Mouse (Mus musculus) forebrain, embryonic 12.5 days (tissue): ENCODE measurements at regions not wholly inside any gene's neighbourhood (a gene's known extent, or its start where the extent isn't known, plus 50 kb on each side); places are given as distances from the start of the nearest gene placed in this dataset.

ENCODE experiments used
- ATAC-seq: fragments of 200-750 bp; cut with Nextera tagmentation; 2 replicates; pipeline ENCODE4 v1.8.0; 2017; ENCODE audit warnings: moderate TSS enrichment; ENCODE audit not compliant: low FRiP score
- H3K27ac ChIP-seq: fragments of 300-500 bp; sonication (generic); 2 replicates; pipeline ENCODE4 v1.5.1; 2016; ENCODE audit warnings: mild to moderate bottlenecking
- H3K27me3 ChIP-seq: fragments of 300-500 bp; sonication (generic); 2 replicates; pipeline ENCODE4 v1.6.1; 2016; ENCODE audit warnings: mild to moderate bottlenecking
- H3K36me3 ChIP-seq: fragments of 300-500 bp; sonication (generic); replicated peaks from 2 replicates; pipeline ENCODE4 v1.6.1; 2016; ENCODE audit warnings: mild to moderate bottlenecking
- H3K4me1 ChIP-seq: fragments of 300-500 bp; sonication (generic); 2 replicates; pipeline ENCODE4 v1.6.1; 2016
- H3K4me2 ChIP-seq: fragments of 300-500 bp; sonication (generic); 2 replicates; pipeline ENCODE4 v1.6.1; 2016; ENCODE audit warnings: mild to moderate bottlenecking, moderate library complexity
- H3K4me3 ChIP-seq: fragments of 300-500 bp; sonication (generic); replicated peaks from 2 replicates; pipeline ENCODE4 v1.5.1; 2016; ENCODE audit warnings: mild to moderate bottlenecking
- H3K9ac ChIP-seq: fragments of 300-500 bp; sonication (generic); 2 replicates; pipeline ENCODE4 v1.6.1; 2016; ENCODE audit warnings: mild to moderate bottlenecking
- H3K9me3 ChIP-seq: fragments of 300-500 bp; sonication (generic); 2 replicates; pipeline ENCODE4 v1.6.1; 2016
- WGBS: fragments of 180-500 bp; shearing (Covaris S2); methylation state at CpG from one replicate; pipeline ENCODE4 v1.1.7; 2016; 5-methylcytosine and 5-hydroxymethylcytosine counted together

- Histone ChIP-seq H3K4me2 (no peak overlapping the region), H3K9ac (no peak overlapping the region), H3K9me3 (no peaks in the 10 kb centered on the region), H3K27ac (no peak overlapping the region), H3K27me3 (no peaks in the 10 kb centered on the region), H3K36me3 (no peaks in the 10 kb centered on the region), H3K4me3 (no peak overlapping the region), H3K4me1 (no peaks in the 10 kb centered on the region)
- no peak for ATAC-seq
- 89% methylated on average over 10 of the region's 10 CpGs for WGBS
Measured at GRCm38 (mm10) chr16:30671584-30671983, 72.1 kb downstream of the Fam43a start.

- no peak overlapping the region for H3K4me2 ChIP-seq
- no peak for ATAC-seq
- no peaks in the 10 kb centered on the region for H3K4me1 ChIP-seq
- H3K27ac ChIP-seq: no peak overlapping the region
- no peaks in the 10 kb centered on the region for H3K27me3 ChIP-seq
- no peaks in the 10 kb centered on the region for H3K36me3 ChIP-seq
- H3K9me3 ChIP-seq: no peaks in the 10 kb centered on the region
- H3K9ac ChIP-seq: no peak overlapping the region
- WGBS: 75% methylated on average over 15 of the region's 15 CpGs
- no peak overlapping the region for H3K4me3 ChIP-seq
Measured at GRCm38 (mm10) chr16:30672776-30673550, 73.4 kb downstream of the Fam43a start.

- H3K36me3 ChIP-seq: no peaks in the 10 kb centered on the region
- H3K9me3 ChIP-seq: no peaks in the 10 kb centered on the region
- 92% methylated on average over 15 of the region's 15 CpGs for WGBS
- H3K27me3 ChIP-seq: no peaks in the 10 kb centered on the region
- no peak for ATAC-seq
- H3K9ac ChIP-seq: no peak overlapping the region
- H3K4me1 ChIP-seq: no peaks in the 10 kb centered on the region
- no peak overlapping the region for H3K4me3 ChIP-seq
- no peak overlapping the region for H3K27ac ChIP-seq
- no peak overlapping the region for H3K4me2 ChIP-seq
Measured at GRCm38 (mm10) chr16:30673662-30674061, 74.1 kb downstream of the Fam43a start.

GRCm38 (mm10) chr16:30675829-30676228 is 76.3 kb downstream of the Fam43a start:
- Histone ChIP-seq H3K4me1 (no peaks in the 10 kb centered on the region), H3K27ac (no peak overlapping the region), H3K9ac (no peak overlapping the region), H3K36me3 (no peaks in the 10 kb centered on the region), H3K27me3 (no peaks in the 10 kb centered on the region), H3K4me3 (no peak overlapping the region), H3K9me3 (no peaks in the 10 kb centered on the region), H3K4me2 (no peak overlapping the region)
- ATAC-seq: no peak
- WGBS: 66% methylated on average over 4 of the region's 4 CpGs

- Histone ChIP-seq H3K36me3 (no peaks in the 10 kb centered on the region), H3K9me3 (no peaks in the 10 kb centered on the region), H3K4me3 (no peak overlapping the region), H3K27me3 (no peaks in the 10 kb centered on the region), H3K9ac (no peak overlapping the region), H3K27ac (no peak overlapping the region), H3K4me2 (no peak overlapping the region), H3K4me1 (no peaks in the 10 kb centered on the region)
- 84% methylated on average over 4 of the region's 4 CpGs for WGBS
- no peak for ATAC-seq
Measured at GRCm38 (mm10) chr16:30677016-30677415, 77.5 kb downstream of the Fam43a start.

- no peaks in the 10 kb centered on the region for H3K27me3 ChIP-seq
- H3K27ac ChIP-seq: no peak overlapping the region
- 80% methylated on average over 7 of the region's 7 CpGs for WGBS
- H3K9ac ChIP-seq: no peak overlapping the region
- no peak for ATAC-seq
- no peak overlapping the region for H3K4me2 ChIP-seq
- no peaks in the 10 kb centered on the region for H3K36me3 ChIP-seq
- no peaks in the 10 kb centered on the region for H3K9me3 ChIP-seq
- no peaks in the 10 kb centered on the region for H3K4me1 ChIP-seq
- H3K4me3 ChIP-seq: no peak overlapping the region
Measured at GRCm38 (mm10) chr16:30677896-30678707, 78.6 kb downstream of the Fam43a start.

- H3K4me2 ChIP-seq: no peak overlapping the region
- H3K9me3 ChIP-seq: no peaks in the 10 kb centered on the region
- WGBS: 86% methylated on average over 9 of the region's 9 CpGs
- H3K4me1 ChIP-seq: no peaks in the 10 kb centered on the region
- H3K36me3 ChIP-seq: no peaks in the 10 kb centered on the region
- no peak overlapping the region for H3K4me3 ChIP-seq
- H3K9ac ChIP-seq: no peak overlapping the region
- H3K27me3 ChIP-seq: no peaks in the 10 kb centered on the region
- no peak overlapping the region for H3K27ac ChIP-seq
- ATAC-seq: no peak
Measured at GRCm38 (mm10) chr16:30678708-30679492, 79.4 kb downstream of the Fam43a start.

- WGBS: 79% methylated on average over 3 of the region's 3 CpGs
- Histone ChIP-seq H3K9me3 (no peaks in the 10 kb centered on the region), H3K4me2 (no peak overlapping the region), H3K9ac (no peak overlapping the region), H3K27ac (no peak overlapping the region), H3K27me3 (no peaks in the 10 kb centered on the region), H3K36me3 (no peaks in the 10 kb centered on the region), H3K4me3 (no peak overlapping the region), H3K4me1 (no peaks in the 10 kb centered on the region)
- no peak for ATAC-seq
Measured at GRCm38 (mm10) chr16:30679493-30679811, 79.9 kb downstream of the Fam43a start.

GRCm38 (mm10) chr16:30681421-30681820 is 81.9 kb downstream of the Fam43a start:
- Histone ChIP-seq H3K9me3 (no peaks in the 10 kb centered on the region), H3K36me3 (no peaks in the 10 kb centered on the region), H3K27me3 (no peaks in the 10 kb centered on the region), H3K4me1 (no peaks in the 10 kb centered on the region), H3K4me2 (no peak overlapping the region), H3K27ac (no peak overlapping the region), H3K9ac (no peak overlapping the region), H3K4me3 (no peak overlapping the region)
- 76% methylated on average over 4 of the region's 4 CpGs for WGBS
- no peak for ATAC-seq

GRCm38 (mm10) chr16:30683986-30684385 is 84.5 kb downstream of the Fam43a start:
- Histone ChIP-seq H3K27ac (no peak overlapping the region), H3K4me2 (no peak overlapping the region), H3K9me3 (no peaks in the 10 kb centered on the region), H3K27me3 (no peaks in the 10 kb centered on the region), H3K4me3 (no peak overlapping the region), H3K4me1 (no peaks in the 10 kb centered on the region), H3K36me3 (no peaks in the 10 kb centered on the region), H3K9ac (no peak overlapping the region)
- 94% methylated on average over 3 of the region's 3 CpGs for WGBS
- no peak for ATAC-seq

GRCm38 (mm10) chr16:30686536-30686935 is 87.0 kb downstream of the Fam43a start:
- Histone ChIP-seq H3K4me2 (no peak overlapping the region), H3K9ac (no peak overlapping the region), H3K9me3 (no peaks in the 10 kb centered on the region), H3K27ac (no peak overlapping the region), H3K27me3 (no peaks in the 10 kb centered on the region), H3K36me3 (no peaks in the 10 kb centered on the region), H3K4me1 (no peaks in the 10 kb centered on the region), H3K4me3 (no peak overlapping the region)
- WGBS: 79% methylated on average over 6 of the region's 6 CpGs
- ATAC-seq: no peak

- no peaks in the 10 kb centered on the region for H3K27me3 ChIP-seq
- H3K4me2 ChIP-seq: no peak overlapping the region
- ATAC-seq: no peak
- no peak overlapping the region for H3K4me3 ChIP-seq
- no peaks in the 10 kb centered on the region for H3K36me3 ChIP-seq
- H3K27ac ChIP-seq: no peak overlapping the region
- H3K9ac ChIP-seq: no peak overlapping the region
- no peaks in the 10 kb centered on the region for H3K9me3 ChIP-seq
- WGBS: 87% methylated on average over 6 of the region's 6 CpGs
- no peaks in the 10 kb centered on the region for H3K4me1 ChIP-seq
Measured at GRCm38 (mm10) chr16:30687225-30687624, 87.7 kb downstream of the Fam43a start.
